In the genomic region with DNA sequence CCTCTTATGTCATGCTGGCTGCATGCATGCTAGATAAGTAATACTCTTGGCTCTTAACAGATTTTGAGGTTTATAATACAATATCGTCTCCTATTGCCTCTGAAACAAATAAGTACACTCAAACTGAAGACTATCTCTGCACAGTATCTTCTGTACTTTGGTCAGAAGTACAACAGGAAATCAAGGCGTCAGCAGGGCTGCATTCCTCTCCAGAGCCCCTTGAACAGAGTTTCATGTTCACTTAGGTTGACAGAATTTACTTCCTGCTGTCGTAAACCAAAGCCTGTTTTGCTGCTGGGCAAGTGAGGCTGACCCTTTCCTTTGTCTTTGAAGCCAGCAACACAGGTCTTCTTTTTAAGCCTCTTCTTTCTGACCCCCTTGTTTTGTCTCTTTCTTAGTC, we compare ENCODE assay signal across 26 mouse cellular contexts. TPM values are rescaled to one million over a fixed set of nuclear protein-coding genes. Genes with fewer than 3 reads are reported as not detected.
DNase-seq lines count a peak whose midpoint lies in the region; ATAC-seq lines count a peak whose summit lies in the region.
"Had no signal": no experiment of that assay in that cellular context is flagged by ENCODE, and none has a peak within 500 bp of the region (broad histone marks: within the 10 kb centered on the region; RNA-seq: fewer than 3 reads in every experiment).

No protein-coding gene starts in this region.

- H3K4me1 ChIP-seq in kidney, embryonic 15.5 days = no peaks in the 10 kb centered on the region
- H3K4me1 ChIP-seq in intestine, embryonic 15.5 days (replicated peaks) = no peaks in the 10 kb centered on the region
- no peaks in the 10 kb centered on the region for H3K4me1 ChIP-seq in embryonic facial prominence, embryonic 10.5 days
- H3K4me1 ChIP-seq: embryonic facial prominence, embryonic 13.5 days; hindbrain, embryonic 10.5 days; midbrain, embryonic 13.5 days; neural tube, embryonic 13.5 days had no signal

- H3K27ac ChIP-seq in kidney, embryonic 15.5 days = no peak overlapping the region
- H3K27ac ChIP-seq in intestine, embryonic 15.5 days = no peak overlapping the region
- no peak overlapping the region for H3K27ac ChIP-seq in embryonic facial prominence, embryonic 10.5 days (replicated peaks)
- H3K27ac ChIP-seq: embryonic facial prominence, embryonic 13.5 days; heart, adult 2 months; hindbrain, embryonic 10.5 days; midbrain, embryonic 13.5 days; neural tube, embryonic 13.5 days had no signal

- peaks cover 39% of the 10 kb centered on the region for H3K27me3 ChIP-seq in kidney, embryonic 15.5 days
- H3K27me3 ChIP-seq in intestine, embryonic 15.5 days (replicated peaks) = no peaks in the 10 kb centered on the region
- peaks cover 65% of the 10 kb centered on the region for H3K27me3 ChIP-seq in embryonic facial prominence, embryonic 10.5 days (replicated peaks; ENCODE audit: low read depth, poor library complexity, severe bottlenecking)

- peak; percentile 9 for DNase-seq in kidney, adult 11 months
- peak; percentile 23 for DNase-seq in 416B (ENCODE audit: low read depth)
- peak; percentile 1 to 36 for DNase-seq in kidney, postnatal 25 days
- DNase-seq in adrenal gland, adult 2 months = no peak
- DNase-seq in embryonic facial prominence, embryonic 10.5 days (ENCODE audit: low spot score) = no peak
- DNase-seq in frontal cortex, postnatal 10 days (ENCODE audit: low spot score in 2 of 2) = no peak
- DNase-seq: adrenal gland, postnatal 36 days; cerebellum, adult 11-12 months; cerebellum, postnatal 25 days; gastrocnemius, postnatal 25 days; heart, adult 2 months; right cerebral cortex, adult 18-20 months; thymus, postnatal 14 days had no signal

- no peak overlapping the region for H3K9ac ChIP-seq in kidney, embryonic 15.5 days
- H3K9ac ChIP-seq in intestine, embryonic 15.5 days = no peak overlapping the region
- H3K9ac ChIP-seq: embryonic facial prominence, embryonic 13.5 days; midbrain, embryonic 13.5 days; neural tube, embryonic 13.5 days had no signal

- H3K9me3 ChIP-seq in kidney, embryonic 15.5 days (replicated peaks) = no peaks in the 10 kb centered on the region
- H3K9me3 ChIP-seq in intestine, embryonic 15.5 days = no peaks in the 10 kb centered on the region
- no peaks in the 10 kb centered on the region for H3K9me3 ChIP-seq in embryonic facial prominence, embryonic 10.5 days
- H3K9me3 ChIP-seq: embryonic facial prominence, embryonic 13.5 days; hindbrain, embryonic 10.5 days; midbrain, embryonic 13.5 days; neural tube, embryonic 13.5 days had no signal

- WGBS in kidney, embryonic 15.5 days = 44% methylated on average over 3 of the region's 3 CpGs
- WGBS in intestine, embryonic 15.5 days = 39% methylated on average over 3 of the region's 3 CpGs
- 50% methylated on average over 3 of the region's 3 CpGs for WGBS in embryonic facial prominence, embryonic 10.5 days

- no peak for ATAC-seq in kidney, embryonic 15.5 days (replicated peaks; ENCODE audit: low FRiP score)
- peak; percentile 71 for ATAC-seq in intestine, embryonic 15.5 days
- ATAC-seq: activated CD4-positive, CD25-positive, alpha-beta regulatory T cell, adult 4 months; forebrain, embryonic 14.5 days; midbrain, embryonic 13.5 days had no signal

- H3K36me3 ChIP-seq in kidney, embryonic 15.5 days = no peaks in the 10 kb centered on the region
- H3K36me3 ChIP-seq in intestine, embryonic 15.5 days = no peaks in the 10 kb centered on the region
- H3K36me3 ChIP-seq in embryonic facial prominence, embryonic 10.5 days (replicated peaks) = no peaks in the 10 kb centered on the region
- H3K36me3 ChIP-seq: embryonic facial prominence, embryonic 13.5 days; hindbrain, embryonic 10.5 days; midbrain, embryonic 13.5 days; neural tube, embryonic 13.5 days had no signal

- no peak overlapping the region for H3K4me2 ChIP-seq in kidney, embryonic 15.5 days
- no peak overlapping the region for H3K4me2 ChIP-seq in intestine, embryonic 15.5 days (replicated peaks)
- H3K4me2 ChIP-seq: embryonic facial prominence, embryonic 13.5 days; midbrain, embryonic 13.5 days; neural tube, embryonic 13.5 days had no signal

- no peak overlapping the region for H3K4me3 ChIP-seq in kidney, embryonic 15.5 days (replicated peaks)
- H3K4me3 ChIP-seq in intestine, embryonic 15.5 days (replicated peaks) = no peak overlapping the region
- no peak overlapping the region for H3K4me3 ChIP-seq in embryonic facial prominence, embryonic 10.5 days
- H3K4me3 ChIP-seq: embryonic facial prominence, embryonic 13.5 days; heart, adult 2 months; hindbrain, embryonic 10.5 days; midbrain, embryonic 13.5 days; neural tube, embryonic 13.5 days had no signal

RNA-seq across cellular contexts. Expression of a gene that starts 42.1 kb away (rescaled TPM):
- 96.9 and 118 TPM in 2 replicates for polyA plus RNA-seq in kidney, embryonic 15.5 days (2015; fragmentation: Nextera tagmentation; extraction: Ambion mirVana)
- polyA plus RNA-seq in intestine, embryonic 15.5 days (2015; fragmentation: Nextera tagmentation; extraction: Ambion mirVana) = 98.5 and 113 TPM in 2 replicates
- total RNA-seq in adrenal gland, adult 2 months (2021) = 10 to 100 TPM; 63.3 to 93.3 TPM
- 3.5 and 6.7 TPM in 2 replicates for polyA plus RNA-seq in adrenal gland, adult 2 months (2012; rRNA removed)
- polyA plus RNA-seq in embryonic facial prominence, embryonic 10.5 days (2016; fragmentation: Nextera tagmentation; extraction: Ambion mirVana) = 97.9 and 105 TPM in 2 replicates

RNA-seq across cellular contexts. Expression of a gene that starts 42.4 kb away (rescaled TPM):
- 0.12 TPM in 1 of 2 replicates, not detected in the other for polyA plus RNA-seq in kidney, embryonic 15.5 days (2015; fragmentation: Nextera tagmentation; extraction: Ambion mirVana)
- not detected in 2 replicates for polyA plus RNA-seq in intestine, embryonic 15.5 days (2015; fragmentation: Nextera tagmentation; extraction: Ambion mirVana)
- not detected for total RNA-seq in adrenal gland, adult 2 months (2021)
- not detected in 2 replicates for polyA plus RNA-seq in adrenal gland, adult 2 months (2012; rRNA removed)
- 0.07 and 0.08 TPM in 2 replicates for polyA plus RNA-seq in embryonic facial prominence, embryonic 10.5 days (2016; fragmentation: Nextera tagmentation; extraction: Ambion mirVana)
- total RNA-seq: adrenal gland, postnatal 36 days; gastrocnemius, postnatal 25 days; heart, adult 2 months; liver, adult 2 months; megakaryocyte progenitor cell, adult 5-6 weeks had no signal
- polyA plus RNA-seq: activated CD4-positive, CD25-positive, alpha-beta regulatory T cell, adult 4 months; C2C12; heart, adult 2 months; heart, embryonic 14.5 days; hindbrain, embryonic 10.5 days; liver, adult 2 months; neural tube, embryonic 13.5 days; small intestine, adult 2 months had no signal

Comparison
In these comparisons a context has a peak if more than half of its experiments do, and no peak if none do; other contexts are left out.
1. DNase-seq: peak in kidney, adult 11 months (single experiment), 416B (single experiment) and kidney, postnatal 25 days (2 of 2); none in adrenal gland, adult 2 months (single experiment), embryonic facial prominence, embryonic 10.5 days (single experiment) and frontal cortex, postnatal 10 days (0 of 2).
2. RNA of a gene that starts 42.1 kb away (polyA plus RNA-seq): 98.5 to 113 TPM in intestine, embryonic 15.5 days, 97.9 to 105 TPM in embryonic facial prominence, embryonic 10.5 days and 96.9 to 118 TPM in kidney, embryonic 15.5 days; 3.5 to 6.7 TPM in adrenal gland, adult 2 months; every median in the first group is over 10 times any median in the second.